Mouse (Mus musculus) cortical plate, adult 2 months (tissue): Measurements from ENCODE around the gene Bbs9. TPM values are rescaled to one million over a fixed set of nuclear protein-coding genes. Genes with fewer than 3 reads are reported as not detected.
"Not testable (repeated sequence)": the region's sequence is repeated elsewhere in the genome, so short reads cannot be mapped to it uniquely, and the experiment has no call there.

ENCODE experiments used
- H3K27ac ChIP-seq: fragments of 200-500 bp; 2 replicates; pipeline ENCODE4 v1.5.1; 2012; ENCODE audit warnings: low read length, control low read depth, inconsistent platforms; ENCODE audit not compliant: insufficient read depth
- H3K4me1 ChIP-seq: fragments of 200-500 bp; 2 replicates; pipeline ENCODE4 v1.6.1; 2011; ENCODE audit warnings: low read length; ENCODE audit not compliant: control insufficient read depth, insufficient read depth
- H3K4me3 ChIP-seq: fragments of 200-500 bp; 2 replicates; pipeline ENCODE4 v1.5.1; 2011; ENCODE audit warnings: mild to moderate bottlenecking, low read length, control low read depth; ENCODE audit not compliant: insufficient read depth
- CTCF ChIP-seq: fragments of 200-500 bp; IDR thresholded peaks from 2 replicates; pipeline ENCODE4 v1.5.1; 2011; ENCODE audit warnings: mild to moderate bottlenecking, control low read depth, low read length; ENCODE audit not compliant: insufficient read depth; ENCODE audit errors: extremely low read depth
- POLR2A ChIP-seq: fragments of 200-500 bp; IDR thresholded peaks from 2 replicates; pipeline ENCODE4 v1.6.1; 2011; ENCODE audit warnings: mild to moderate bottlenecking, low read length, control low read depth; ENCODE audit not compliant: insufficient read depth; ENCODE audit errors: extremely low read depth
- polyA plus RNA-seq: library from polyadenylated mRNA; depleted of rRNA; stranded (reverse); fragments of >200 nt; gene quantifications from 2 replicates; pipeline ENCODE4 v1.2.3, GENCODE M21; 2012

Bbs9 gene
- polyA plus RNA-seq, 1 experiment, result 17.9 TPM

- Histone ChIP-seq H3K27ac (no peak overlapping the region), H3K4me1 (no peaks in the 10 kb centered on the region), H3K4me3 (no peak overlapping the region)
- TF ChIP-seq POLR2A (no peak), CTCF (no peak)
Observed at GRCm38 (mm10) chr9:22445123-22445522, 30.4 kb upstream of the Bbs9 start.

GRCm38 (mm10) chr9:22447213-22447612 is 28.3 kb upstream of the Bbs9 start:
- H3K4me3 ChIP-seq, result no peak overlapping the region
- TF ChIP-seq POLR2A (no peak), CTCF (no peak)
- H3K4me1 ChIP-seq, result no peaks in the 10 kb centered on the region
- H3K27ac ChIP-seq, result no peak overlapping the region

- H3K4me1 ChIP-seq, result peaks cover 4% of the 10 kb centered on the region; the same call in 1 of the 2 replicates
- TF ChIP-seq CTCF, result no peak
- TF ChIP-seq POLR2A, result no peak
Observed at GRCm38 (mm10) chr9:22448420-22448819, 27.1 kb upstream of the Bbs9 start.

GRCm38 (mm10) chr9:22449209-22449608 is 26.3 kb upstream of the Bbs9 start:
- Histone ChIP-seq H3K27ac (no peak overlapping the region), H3K4me3 (no peak overlapping the region), H3K4me1 (peaks cover 4% of the 10 kb centered on the region; the same call in 1 of the 2 replicates)
- TF ChIP-seq CTCF (no peak), POLR2A (no peak)

More at GRCm38 (mm10) chr9:22448420-22448819, 27.1 kb upstream of the Bbs9 start:
- Histone ChIP-seq H3K4me3 (no peak overlapping the region), H3K27ac (no peak overlapping the region)

GRCm38 (mm10) chr9:22452697-22453096 is 22.8 kb upstream of the Bbs9 start:
- no peak for TF ChIP-seq CTCF
- no peak for TF ChIP-seq POLR2A

GRCm38 (mm10) chr9:22453501-22453924 is 22.0 kb upstream of the Bbs9 start:
- H3K4me1 ChIP-seq, result peaks cover 4% of the 10 kb centered on the region; the same call in 1 of the 2 replicates
- H3K4me3 ChIP-seq, result no peak overlapping the region
- H3K27ac ChIP-seq, result no peak overlapping the region
- TF ChIP-seq CTCF (no peak), POLR2A (no peak)

More at GRCm38 (mm10) chr9:22452697-22453096, 22.8 kb upstream of the Bbs9 start:
- Histone ChIP-seq H3K4me1 (peaks cover 4% of the 10 kb centered on the region; the same call in 1 of the 2 replicates), H3K27ac (no peak overlapping the region), H3K4me3 (no peak overlapping the region)

GRCm38 (mm10) chr9:22453990-22454389 is 21.5 kb upstream of the Bbs9 start, which contains the start of gene Gm17545:
Gene Gm17545 (plus strand): TSS chr9:22454290.
- not testable (repeated sequence) for H3K4me3 ChIP-seq, H3K4me1 ChIP-seq, H3K27ac ChIP-seq

- TF ChIP-seq POLR2A (no peak), CTCF (no peak)
- H3K4me1 ChIP-seq, result peaks cover 4% of the 10 kb centered on the region; the same call in 1 of the 2 replicates
- H3K27ac ChIP-seq, result no peak overlapping the region
- no peak overlapping the region for H3K4me3 ChIP-seq
Observed at GRCm38 (mm10) chr9:22455041-22455440, 20.5 kb upstream of the Bbs9 start.

GRCm38 (mm10) chr9:22457142-22457835 is 18.2 kb upstream of the Bbs9 start:
- TF ChIP-seq CTCF (no peak), POLR2A (no peak)
- peaks cover 4% of the 10 kb centered on the region; the same call in 1 of the 2 replicates for H3K4me1 ChIP-seq
- no peak overlapping the region for H3K4me3 ChIP-seq
- no peak overlapping the region for H3K27ac ChIP-seq

- TF ChIP-seq POLR2A (no peak), CTCF (no peak)
- Histone ChIP-seq H3K4me3 (no peak overlapping the region), H3K4me1 (0 out of 2 replicates have a peak, but pooled peaks cover 1% of the 10 kb centered on the region), H3K27ac (no peak overlapping the region)
Observed at GRCm38 (mm10) chr9:22461946-22462345, 13.6 kb upstream of the Bbs9 start.
